Mouse (Mus musculus) left cerebral cortex, adult 18-20 months (tissue): ENCODE measurements around the gene Mael. TPM values are rescaled to one million over a fixed set of nuclear protein-coding genes. Genes with fewer than 3 reads are reported as not detected.
A peak's percentile ranks its signal among the peaks of the same experiment; 100 is the strongest.

ENCODE experiments used
- DNase-seq, 2 experiments: peaks; one replicate each; pipeline ENCODE4 v3.0.0; 2021 to 2022; ENCODE audit warnings: low spot score in 2 of 2, mixed read lengths in 1 of 2
- total RNA-seq, 2 experiments: library from RNA; stranded (reverse); gene quantifications; 2 replicates each; pipeline ENCODE4 v1.2.3; 2021

Gene Mael
- total RNA-seq, 2 experiments from 2014 or later: 0.28 TPM; not detected in 1

- DNase-seq: peak; percentile 74 to 84
Measured at GRCm38 (mm10) chr1:166154162-166155112, 84.1 kb downstream of the Mael start.

DNA sequence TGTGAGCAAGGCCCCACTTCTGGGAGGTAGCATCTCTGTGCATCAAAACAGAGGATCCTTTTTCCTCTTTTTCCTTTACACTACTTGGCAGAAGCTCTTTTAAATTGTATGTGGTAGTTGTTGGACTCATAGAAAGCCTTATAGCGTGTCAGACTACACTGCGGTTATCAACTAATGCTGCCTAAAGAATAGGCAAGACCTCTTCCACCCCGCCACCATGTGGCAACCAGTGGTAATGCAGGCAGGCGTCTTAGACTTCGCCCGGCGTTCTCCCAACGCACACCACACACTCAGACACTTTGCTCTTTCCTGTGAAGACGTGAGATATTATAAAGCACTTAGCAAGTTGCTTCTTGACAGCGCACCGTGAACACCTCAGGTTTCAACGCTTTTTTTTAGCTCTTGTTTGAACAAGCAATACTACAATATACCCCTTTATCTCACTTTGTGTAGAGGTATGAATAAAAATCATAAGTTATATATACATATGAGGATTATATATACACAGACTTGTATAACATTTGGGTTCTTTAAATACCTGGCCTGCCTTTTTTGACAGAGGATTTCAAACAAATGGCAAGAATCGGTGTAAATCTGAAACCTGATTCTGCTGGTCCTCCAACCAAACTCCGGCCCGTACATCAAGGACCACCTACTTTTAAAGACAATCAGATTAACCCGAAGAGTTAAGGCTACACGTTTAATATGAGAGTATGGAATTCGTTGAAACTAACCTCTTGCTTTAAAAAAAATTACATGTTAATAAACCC lies 85.0 kb downstream of the Mael start:
- DNase-seq: peak; percentile 89 to 94

GRCm38 (mm10) chr1:166152034-166152433 lies 86.5 kb downstream of the Mael start:
- no peak for DNase-seq

DNA sequence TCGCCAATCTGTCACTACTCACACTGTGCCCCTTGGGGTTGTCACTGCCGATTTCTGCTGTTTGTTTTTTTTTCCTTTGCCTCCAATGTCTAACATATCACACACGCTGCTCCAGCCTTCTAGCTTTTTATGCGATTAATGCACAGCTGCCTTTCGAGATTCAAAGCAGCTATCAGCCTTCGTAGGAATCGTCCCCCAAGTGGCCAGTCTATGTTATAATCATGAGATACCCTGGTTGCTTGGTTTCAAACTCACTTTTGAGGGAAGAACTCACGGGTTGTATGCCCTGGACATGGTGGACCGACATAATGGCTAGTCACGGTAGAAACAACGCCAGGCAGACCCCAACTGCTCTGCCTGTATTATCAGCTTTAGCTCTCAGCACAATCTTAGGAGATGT lies 87.2 kb downstream of the Mael start:
- no peak for DNase-seq

Other genes with a start within 250 kb of the Mael start
- gene Pou2f1, start 236.1 kb downstream of the Mael start, total RNA-seq: 10 to 100 TPM; 17.4 to 19.6 TPM
- gene Dusp27, start 110.8 kb downstream of the Mael start, total RNA-seq: under 1 TPM; 0.28 to 0.30 TPM
- gene Gpa33, start 108.5 kb downstream of the Mael start, total RNA-seq: not detected
- gene Ildr2, start 15.4 kb upstream of the Mael start, total RNA-seq: 100 to 1,000 TPM; 105 to 108 TPM
- gene Tada1, start 140.3 kb upstream of the Mael start, total RNA-seq: 10 to 100 TPM; 37.5 to 38.6 TPM
- gene Pogk, start 171.1 kb upstream of the Mael start, total RNA-seq: 10 to 100 TPM; 41.1 to 42.3 TPM